Comparison of ENCODE assay signal across 17 mouse cellular contexts in genomic region chr16:81273597-81274360, GRCm38 (mm10).
DNase-seq lines count a peak whose midpoint lies in the region; ATAC-seq lines count a peak whose summit lies in the region.
"Had no signal": no experiment of that assay in that cellular context is flagged by ENCODE, and none has a peak within 500 bp of the region (broad histone marks: within the 10 kb centered on the region; RNA-seq: fewer than 3 reads in every experiment).

No protein-coding gene starts in this region.

- peak overlapping the region; percentile 70 for H3K27ac ChIP-seq in heart, embryonic 13.5 days (replicated peaks)
- no peak overlapping the region for H3K27ac ChIP-seq in neural tube, embryonic 15.5 days (replicated peaks)
- no peak overlapping the region for H3K27ac ChIP-seq in hindbrain, embryonic 15.5 days (replicated peaks)
- no peak overlapping the region for H3K27ac ChIP-seq in limb, embryonic 10.5 days
- H3K27ac ChIP-seq: kidney, embryonic 15.5 days had no signal

- H3K9ac ChIP-seq in heart, embryonic 13.5 days: no peak overlapping the region
- no peak overlapping the region for H3K9ac ChIP-seq in neural tube, embryonic 15.5 days (replicated peaks)
- H3K9ac ChIP-seq in hindbrain, embryonic 15.5 days: no peak overlapping the region
- H3K9ac ChIP-seq: kidney, embryonic 15.5 days had no signal

- WGBS in heart, embryonic 13.5 days: 47% methylated on average over 2 of the region's 2 CpGs
- 76% methylated on average over 2 of the region's 2 CpGs for WGBS in neural tube, embryonic 15.5 days
- WGBS in hindbrain, embryonic 15.5 days: 51% methylated on average over 2 of the region's 2 CpGs
- 80% methylated on average over 2 of the region's 2 CpGs for WGBS in limb, embryonic 10.5 days

- no peak overlapping the region for H3K4me2 ChIP-seq in heart, embryonic 13.5 days
- H3K4me2 ChIP-seq in neural tube, embryonic 15.5 days: no peak overlapping the region
- H3K4me2 ChIP-seq in hindbrain, embryonic 15.5 days: no peak overlapping the region
- H3K4me2 ChIP-seq: kidney, embryonic 15.5 days; liver, embryonic 11.5 days had no signal

- H3K4me1 ChIP-seq in heart, embryonic 13.5 days: peaks cover 7% of the 10 kb centered on the region
- no peaks in the 10 kb centered on the region for H3K4me1 ChIP-seq in neural tube, embryonic 15.5 days
- H3K4me1 ChIP-seq in hindbrain, embryonic 15.5 days (replicated peaks): no peaks in the 10 kb centered on the region
- H3K4me1 ChIP-seq in limb, embryonic 10.5 days: no peaks in the 10 kb centered on the region
- H3K4me1 ChIP-seq: kidney, embryonic 15.5 days had no signal

- H3K27me3 ChIP-seq in heart, embryonic 13.5 days (replicated peaks): no peaks in the 10 kb centered on the region
- no peaks in the 10 kb centered on the region for H3K27me3 ChIP-seq in neural tube, embryonic 15.5 days (replicated peaks)
- H3K27me3 ChIP-seq in hindbrain, embryonic 15.5 days: no peaks in the 10 kb centered on the region
- H3K27me3 ChIP-seq in limb, embryonic 10.5 days (ENCODE audit: low read depth, poor library complexity, severe bottlenecking): no peaks in the 10 kb centered on the region
- H3K27me3 ChIP-seq: kidney, embryonic 15.5 days had no signal

- H3K9me3 ChIP-seq in heart, embryonic 13.5 days: no peaks in the 10 kb centered on the region
- H3K9me3 ChIP-seq in neural tube, embryonic 15.5 days (replicated peaks): no peaks in the 10 kb centered on the region
- no peaks in the 10 kb centered on the region for H3K9me3 ChIP-seq in hindbrain, embryonic 15.5 days
- H3K9me3 ChIP-seq in limb, embryonic 10.5 days (replicated peaks): no peaks in the 10 kb centered on the region
- H3K9me3 ChIP-seq: kidney, embryonic 15.5 days had no signal

- H3K36me3 ChIP-seq in heart, embryonic 13.5 days: no peaks in the 10 kb centered on the region
- H3K36me3 ChIP-seq in neural tube, embryonic 15.5 days: no peaks in the 10 kb centered on the region
- no peaks in the 10 kb centered on the region for H3K36me3 ChIP-seq in hindbrain, embryonic 15.5 days
- no peaks in the 10 kb centered on the region for H3K36me3 ChIP-seq in limb, embryonic 10.5 days
- H3K36me3 ChIP-seq: kidney, embryonic 15.5 days had no signal

- intact Hi-C loops in heart, postnatal 25 days (cut with DNase I): no loop called here

- ATAC-seq in heart, embryonic 13.5 days (ENCODE audit: extremely low read depth, insufficient number of reproducible peaks, low FRiP score, low TSS enrichment): no peak; the same call in 1 of the 2 replicates
- peak; percentile 54; the same call in 1 of the 2 replicates for ATAC-seq in neural tube, embryonic 15.5 days (ENCODE audit: low FRiP score)
- ATAC-seq in hindbrain, embryonic 15.5 days (ENCODE audit: low FRiP score, low read depth): peak; percentile 19; the same call in 1 of the 2 replicates
- ATAC-seq: forebrain, embryonic 14.5 days had no signal

- DNase-seq in heart, postnatal 25 days (ENCODE audit: low spot score): no peak
- no peak for DNase-seq in neural tube, embryonic 10.5 days (ENCODE audit: extremely low spot score, low spot score)
- no peak for DNase-seq in cerebellum, adult 9-10 months
- no peak for DNase-seq in limb, embryonic 10.5 days (ENCODE audit: low spot score)
- DNase-seq: cerebellum, adult 8-10 months; gastrocnemius, postnatal 14 days; lung, adult 18-20 months; lung, postnatal 36 days; retina, postnatal 1 day; thymus, adult 2 months had no signal

- H3K4me3 ChIP-seq in heart, embryonic 13.5 days: no peak overlapping the region
- H3K4me3 ChIP-seq in neural tube, embryonic 15.5 days (replicated peaks): no peak overlapping the region
- no peak overlapping the region for H3K4me3 ChIP-seq in hindbrain, embryonic 15.5 days
- H3K4me3 ChIP-seq in limb, embryonic 10.5 days: no peak overlapping the region
- H3K4me3 ChIP-seq: erythroblast, embryonic 14.5 days; kidney, embryonic 15.5 days had no signal
